7 mouse cellular contexts compared by ENCODE assay signal in the genomic region with DNA sequence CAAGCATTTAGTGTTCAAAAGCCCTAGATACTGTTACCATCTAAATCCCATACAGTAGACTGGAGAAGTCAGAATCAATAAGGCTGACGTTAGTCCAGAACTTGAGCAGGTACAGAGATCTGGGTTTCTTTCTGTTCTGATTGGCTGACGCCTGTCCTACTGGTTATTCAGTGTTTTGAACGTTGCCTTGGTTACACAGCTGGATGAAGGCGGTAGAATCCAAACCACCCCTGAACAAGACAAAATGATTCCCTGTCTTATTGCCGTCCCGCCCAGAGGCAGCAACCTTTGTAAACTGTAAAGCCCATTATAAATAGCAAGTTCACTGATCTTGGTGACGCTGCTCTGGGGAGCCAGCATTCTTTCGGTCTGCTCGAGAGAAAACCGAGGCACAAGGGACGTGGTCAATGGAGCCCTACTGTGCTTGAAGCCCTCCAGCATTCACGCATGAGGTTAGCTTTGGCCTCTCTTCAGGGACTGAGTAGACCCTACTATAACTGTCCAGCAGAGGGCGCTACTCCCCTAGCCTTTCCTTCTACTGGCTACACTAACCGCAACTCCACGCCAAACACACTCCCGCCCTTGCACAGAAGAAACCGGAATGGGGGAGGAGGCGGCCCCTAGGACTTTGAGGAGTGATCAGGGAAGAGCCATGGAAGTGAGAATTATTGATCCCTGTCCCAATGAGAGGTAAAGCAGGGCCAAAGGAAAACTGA. TPM values are rescaled to one million over a fixed set of nuclear protein-coding genes. Genes with fewer than 3 reads are reported as not detected.
DNase-seq lines count a peak whose midpoint lies in the region; ATAC-seq lines count a peak whose summit lies in the region.

No protein-coding gene starts in this region.

- peaks cover 14% of the 10 kb centered on the region; the same call in 1 of the 2 replicates for H3K27me3 ChIP-seq in embryonic facial prominence, embryonic 10.5 days (replicated peaks; ENCODE audit: low read depth, poor library complexity, severe bottlenecking)
- H3K27me3 ChIP-seq in limb, embryonic 10.5 days (ENCODE audit: low read depth, poor library complexity, severe bottlenecking), result peaks cover 8% of the 10 kb centered on the region; the same call in 1 of the 2 replicates
- H3K27me3 ChIP-seq in midbrain, embryonic 12.5 days, result no peaks in the 10 kb centered on the region

- H3K27ac ChIP-seq in embryonic facial prominence, embryonic 10.5 days (replicated peaks), result peak overlapping the region; percentile 100
- H3K27ac ChIP-seq in limb, embryonic 10.5 days, result peak overlapping the region; percentile 100
- peak overlapping the region; percentile 99 for H3K27ac ChIP-seq in midbrain, embryonic 12.5 days (replicated peaks)

- H3K4me2 ChIP-seq in midbrain, embryonic 12.5 days (replicated peaks), result peak overlapping the region; percentile 71

- no peaks in the 10 kb centered on the region for H3K9me3 ChIP-seq in embryonic facial prominence, embryonic 10.5 days
- no peaks in the 10 kb centered on the region for H3K9me3 ChIP-seq in limb, embryonic 10.5 days (replicated peaks)
- no peaks in the 10 kb centered on the region for H3K9me3 ChIP-seq in midbrain, embryonic 12.5 days

- 3% methylated on average over 18 of the region's 18 CpGs for WGBS in embryonic facial prominence, embryonic 10.5 days
- WGBS in limb, embryonic 10.5 days, result 5% methylated on average over 18 of the region's 18 CpGs
- 3% methylated on average over 18 of the region's 18 CpGs for WGBS in midbrain, embryonic 12.5 days

- H3K4me3 ChIP-seq in embryonic facial prominence, embryonic 10.5 days, result peak overlapping the region; percentile 68
- H3K4me3 ChIP-seq in limb, embryonic 10.5 days, result peak overlapping the region; percentile 62
- peak overlapping the region; percentile 52 for H3K4me3 ChIP-seq in midbrain, embryonic 12.5 days

- H3K4me1 ChIP-seq in embryonic facial prominence, embryonic 10.5 days, result peaks cover 74% of the 10 kb centered on the region
- peaks cover 59% of the 10 kb centered on the region for H3K4me1 ChIP-seq in limb, embryonic 10.5 days
- H3K4me1 ChIP-seq in midbrain, embryonic 12.5 days, result peaks cover 64% of the 10 kb centered on the region

- DNase-seq in adrenal gland, postnatal 10 days, result peak; percentile 96
- DNase-seq in embryonic facial prominence, embryonic 10.5 days (ENCODE audit: low spot score), result peak; percentile 94
- DNase-seq in kidney, adult 11 months, result peak; percentile 88
- DNase-seq in limb, embryonic 10.5 days (ENCODE audit: low spot score), result peak; percentile 96
- DNase-seq in skeletal muscle tissue, adult 2 months (ENCODE audit: low read depth, low spot score), result peak; percentile 95

- peak; percentile 45 for ATAC-seq in granulocyte monocyte progenitor cell, adult 5-6 weeks (replicated peaks; ENCODE audit: poor library complexity, severe bottlenecking)
- peak; percentile 69 for ATAC-seq in midbrain, embryonic 12.5 days (ENCODE audit: low FRiP score, low read depth)

- H3K36me3 ChIP-seq in embryonic facial prominence, embryonic 10.5 days (replicated peaks), result no peaks in the 10 kb centered on the region
- H3K36me3 ChIP-seq in limb, embryonic 10.5 days, result no peaks in the 10 kb centered on the region
- H3K36me3 ChIP-seq in midbrain, embryonic 12.5 days, result no peaks in the 10 kb centered on the region

- peak overlapping the region; percentile 93; the same call in 1 of the 2 replicates for H3K9ac ChIP-seq in midbrain, embryonic 12.5 days (replicated peaks)

RNA-seq across cellular contexts. Expression of a gene that starts 14.2 kb away (rescaled TPM):
- not detected for total RNA-seq in adrenal gland, postnatal 10 days (2021)
- not detected in 2 replicates for polyA plus RNA-seq in embryonic facial prominence, embryonic 10.5 days (2016; fragmentation: Nextera tagmentation; extraction: Ambion mirVana)
- total RNA-seq in granulocyte monocyte progenitor cell, adult 5-6 weeks (2014; fragmentation: Nextera tagmentation), result not detected in 2 replicates
- total RNA-seq in granulocyte monocyte progenitor cell, adult 5-6 weeks (2017), result not detected in 2 replicates
- not detected in 2 replicates for polyA plus RNA-seq in limb, embryonic 10.5 days (2016; fragmentation: Nextera tagmentation; extraction: Ambion mirVana)
- not detected in 2 replicates for polyA plus RNA-seq in midbrain, embryonic 12.5 days (2016; fragmentation: Nextera tagmentation; extraction: Ambion mirVana)

RNA-seq across cellular contexts. Expression of a gene that starts 14.3 kb away (rescaled TPM):
- not detected for total RNA-seq in adrenal gland, postnatal 10 days (2021)
- 0.24 TPM in 1 of 2 replicates, not detected in the other for polyA plus RNA-seq in embryonic facial prominence, embryonic 10.5 days (2016; fragmentation: Nextera tagmentation; extraction: Ambion mirVana)
- not detected in 2 replicates for total RNA-seq in granulocyte monocyte progenitor cell, adult 5-6 weeks (2014; fragmentation: Nextera tagmentation)
- total RNA-seq in granulocyte monocyte progenitor cell, adult 5-6 weeks (2017), result not detected in 2 replicates
- 0.15 and 0.24 TPM in 2 replicates for polyA plus RNA-seq in limb, embryonic 10.5 days (2016; fragmentation: Nextera tagmentation; extraction: Ambion mirVana)
- polyA plus RNA-seq in midbrain, embryonic 12.5 days (2016; fragmentation: Nextera tagmentation; extraction: Ambion mirVana), result not detected in 2 replicates

Comparison
In these comparisons a context has a peak if more than half of its experiments do, and no peak if none do; other contexts are left out.
1. Peak in every context shown above with its lines: DNase-seq, ATAC-seq, H3K4me3 ChIP-seq and H3K27ac ChIP-seq.